In genomic region chr6:85513531-85513910, GRCm38 (mm10) we compare ENCODE assay signal across 9 mouse cellular contexts. TPM values are rescaled to one million over a fixed set of nuclear protein-coding genes. Genes with fewer than 3 reads are reported as not detected.
A peak's percentile ranks its signal among the peaks of the same experiment; 100 is the strongest.
DNase-seq lines count a peak whose midpoint lies in the region; ATAC-seq and TF ChIP-seq lines count a peak whose summit lies in the region.
"Had no signal": no experiment of that assay in that cellular context is flagged by ENCODE, and none has a peak within 500 bp of the region (broad histone marks: within the 10 kb centered on the region; RNA-seq: fewer than 3 reads in every experiment).

TSS of gene Egr4 (minus strand) at chr6:85513589.

- no peaks in the 10 kb centered on the region for H3K36me3 ChIP-seq in embryonic facial prominence, embryonic 10.5 days (replicated peaks)
- no peaks in the 10 kb centered on the region for H3K36me3 ChIP-seq in hindbrain, embryonic 12.5 days
- H3K36me3 ChIP-seq in midbrain, embryonic 14.5 days (ENCODE audit: control insufficient read depth, insufficient read depth, low read length): no peaks in the 10 kb centered on the region
- no peaks in the 10 kb centered on the region for H3K36me3 ChIP-seq in stomach, postnatal 0 days (ENCODE audit: control insufficient read depth, insufficient read depth, low read length)

- no peak within 1 kb of the TSS for H3K9ac ChIP-seq in hindbrain, embryonic 12.5 days
- peak within 1 kb of the TSS; percentile 36; the same call in 1 of the 2 replicates for H3K9ac ChIP-seq in midbrain, embryonic 14.5 days (replicated peaks; ENCODE audit: low read length)
- H3K9ac ChIP-seq in stomach, postnatal 0 days (ENCODE audit: low read length): no peak within 1 kb of the TSS

- WGBS in embryonic facial prominence, embryonic 10.5 days: under 1% methylated on average over 38 of the region's 38 CpGs
- under 1% methylated on average over 36 of the region's 38 CpGs for WGBS in hindbrain, embryonic 12.5 days
- under 1% methylated on average over 38 of the region's 38 CpGs for WGBS in midbrain, embryonic 14.5 days
- 1% methylated on average over 38 of the region's 38 CpGs for WGBS in stomach, postnatal 0 days

- peak within 1 kb of the TSS; percentile 61 for H3K4me3 ChIP-seq in embryonic facial prominence, embryonic 10.5 days
- peak within 1 kb of the TSS; percentile 46 for H3K4me3 ChIP-seq in hindbrain, embryonic 12.5 days
- peak within 1 kb of the TSS; percentile 41 for H3K4me3 ChIP-seq in midbrain, embryonic 14.5 days (replicated peaks; ENCODE audit: low read depth, low read length)
- H3K4me3 ChIP-seq in stomach, postnatal 0 days (ENCODE audit: low read depth, low read length): peak within 1 kb of the TSS; percentile 40
- H3K4me3 ChIP-seq: heart, adult 2 months had no signal

- no peak within 1 kb of the TSS for H3K27ac ChIP-seq in embryonic facial prominence, embryonic 10.5 days (replicated peaks)
- no peak within 1 kb of the TSS for H3K27ac ChIP-seq in hindbrain, embryonic 12.5 days
- H3K27ac ChIP-seq in midbrain, embryonic 14.5 days (replicated peaks; ENCODE audit: low read depth, low read length): no peak within 1 kb of the TSS
- no peak within 1 kb of the TSS for H3K27ac ChIP-seq in stomach, postnatal 0 days (replicated peaks)
- H3K27ac ChIP-seq: heart, adult 2 months had no signal

- TF ChIP-seq EP300 in stomach, postnatal 0 days (optimal IDR thresholded peaks at IDR 0.05): no peak

- peak within 1 kb of the TSS; percentile 84 for H3K4me2 ChIP-seq in hindbrain, embryonic 12.5 days (replicated peaks)
- H3K4me2 ChIP-seq in midbrain, embryonic 14.5 days (ENCODE audit: low read length): peak within 1 kb of the TSS; percentile 79
- peak within 1 kb of the TSS; percentile 70 for H3K4me2 ChIP-seq in stomach, postnatal 0 days (replicated peaks; ENCODE audit: low read depth)

- intact Hi-C loops in left cerebral cortex, postnatal 25 days (cut with DNase I): loop anchor here (2.0 to 5.0 kb wide), 4 partner anchors 31 to 74 kb away; partner anchors contain the start of gene Alms1

- TF ChIP-seq CTCF in stomach, postnatal 0 days (IDR thresholded peaks at IDR 0.05; ENCODE audit: low read depth): no peak

- DNase-seq in adrenal gland, adult (ENCODE audit: inconsistent age in 2 of 2, low spot score in 1 of 2): peak; percentile 22 to 61
- DNase-seq in adrenal gland, postnatal 4 days (ENCODE audit: low spot score in 2 of 2): no peak
- peak; percentile 52 for DNase-seq in adrenal gland, adult 2 months
- peak; percentile 68 for DNase-seq in embryonic facial prominence, embryonic 10.5 days (ENCODE audit: low spot score)
- DNase-seq in left cerebral cortex, postnatal 25 days (ENCODE audit: low spot score in 2 of 2): peak; percentile 94 to 98
- DNase-seq in midbrain, embryonic 14.5 days: peak; percentile 82
- DNase-seq in stomach, postnatal 0 days (ENCODE audit: low spot score): peak; percentile 55

- H3K4me1 ChIP-seq in embryonic facial prominence, embryonic 10.5 days: peaks cover 32% of the 10 kb centered on the region
- H3K4me1 ChIP-seq in hindbrain, embryonic 12.5 days: peaks cover 32% of the 10 kb centered on the region
- peaks cover 21% of the 10 kb centered on the region for H3K4me1 ChIP-seq in midbrain, embryonic 14.5 days (ENCODE audit: control insufficient read depth, insufficient read depth, low read length)
- H3K4me1 ChIP-seq in stomach, postnatal 0 days (replicated peaks; ENCODE audit: control insufficient read depth, insufficient read depth): no peaks in the 10 kb centered on the region; the same call in 1 of the 2 replicates

- peaks cover 95% of the 10 kb centered on the region for H3K27me3 ChIP-seq in embryonic facial prominence, embryonic 10.5 days (replicated peaks; ENCODE audit: low read depth, poor library complexity, severe bottlenecking)
- H3K27me3 ChIP-seq in hindbrain, embryonic 12.5 days: peaks cover 85% of the 10 kb centered on the region
- H3K27me3 ChIP-seq in midbrain, embryonic 14.5 days (ENCODE audit: control insufficient read depth, insufficient read depth, low read length): peaks cover 75% of the 10 kb centered on the region
- H3K27me3 ChIP-seq in stomach, postnatal 0 days (ENCODE audit: control insufficient read depth, insufficient read depth, low read length): peaks cover 34% of the 10 kb centered on the region

- no peaks in the 10 kb centered on the region for H3K9me3 ChIP-seq in embryonic facial prominence, embryonic 10.5 days
- H3K9me3 ChIP-seq in hindbrain, embryonic 12.5 days (replicated peaks): no peaks in the 10 kb centered on the region
- no peaks in the 10 kb centered on the region for H3K9me3 ChIP-seq in midbrain, embryonic 14.5 days (ENCODE audit: control insufficient read depth, low read length)
- H3K9me3 ChIP-seq in stomach, postnatal 0 days (ENCODE audit: control insufficient read depth, low read length): no peaks in the 10 kb centered on the region

- peak; percentile 49; the same call in 1 of the 2 replicates for ATAC-seq in hindbrain, embryonic 12.5 days (ENCODE audit: low FRiP score)
- ATAC-seq in midbrain, embryonic 14.5 days (ENCODE audit: low FRiP score, low TSS enrichment): peak; percentile 44; the same call in 1 of the 2 replicates
- ATAC-seq in stomach, postnatal 0 days (ENCODE audit: low FRiP score, low TSS enrichment): peak; percentile 50

RNA-seq across cellular contexts. Expression of gene Egr4, which starts in this region (rescaled TPM):
- under 1 TPM in 1 of 2 experiments, not detected in 1; 0.20 TPM for total RNA-seq in adrenal gland, postnatal 4 days (2021)
- not detected for total RNA-seq in adrenal gland, adult 2 months (2021)
- polyA plus RNA-seq in adrenal gland, adult 2 months (2012; rRNA removed): 0.06 TPM in 1 of 2 replicates, not detected in the other
- polyA plus RNA-seq in embryonic facial prominence, embryonic 10.5 days (2016; fragmentation: Nextera tagmentation; extraction: Ambion mirVana): not detected in 2 replicates
- not detected in 2 replicates for polyA plus RNA-seq in hindbrain, embryonic 12.5 days (2016; fragmentation: Nextera tagmentation; extraction: Ambion mirVana)
- total RNA-seq in left cerebral cortex, postnatal 25 days (2021): 10 to 100 TPM; 52.8 to 54.4 TPM
- not detected in 2 replicates for polyA plus RNA-seq in midbrain, embryonic 14.5 days (2014; fragmentation: Nextera tagmentation; extraction: Ambion mirVana)
- polyA plus RNA-seq in stomach, postnatal 0 days (2015; fragmentation: Nextera tagmentation; extraction: Ambion mirVana): not detected in 2 replicates
- total RNA-seq: heart, adult 2 months had no signal
- polyA plus RNA-seq: heart, adult 2 months had no signal

Comparison
In these comparisons a context has a peak if more than half of its experiments do, and no peak if none do; other contexts are left out.
1. RNA of gene Egr4 (total RNA-seq): 52.8 to 54.4 TPM in left cerebral cortex, postnatal 25 days; 0.20 TPM in adrenal gland, postnatal 4 days and not detected in adrenal gland, adult 2 months; every median in the first group is over 10 times any median in the second.
2. DNase-seq: peak in adrenal gland, adult (2 of 2) and left cerebral cortex, postnatal 25 days (2 of 2); none in adrenal gland, postnatal 4 days (0 of 2).
3. Peak in DNase-seq in adrenal gland, adult 2 months; RNA of the gene not detected or under 1 TPM.
4. Peak in DNase-seq and H3K4me3 ChIP-seq in embryonic facial prominence, embryonic 10.5 days; RNA of the gene not detected or under 1 TPM.
5. Peak in ATAC-seq, H3K4me3 ChIP-seq and H3K4me2 ChIP-seq in hindbrain, embryonic 12.5 days; RNA of the gene not detected or under 1 TPM.
6. Peak in DNase-seq, ATAC-seq, H3K4me3 ChIP-seq, H3K9ac ChIP-seq and H3K4me2 ChIP-seq in midbrain, embryonic 14.5 days; RNA of the gene not detected or under 1 TPM.
7. Peak in DNase-seq, ATAC-seq, H3K4me3 ChIP-seq and H3K4me2 ChIP-seq in stomach, postnatal 0 days; RNA of the gene not detected or under 1 TPM.
8. Peak in every context shown above with its lines, with median percentiles within 50 percentile points of each other: H3K4me3 ChIP-seq, ATAC-seq and H3K4me2 ChIP-seq.